Mouse (Mus musculus) embryonic fibroblast, embryonic 13.5 days (primary cell): Measurements from ENCODE around the gene Crhr2.

Experiments used
- CTCF ChIP-seq: IDR thresholded peaks from 2 replicates; pipeline ENCODE4 v1.5.1; 2011; ENCODE audit warnings: mild to moderate bottlenecking, control low read depth, low read length, moderate library complexity, borderline replicate concordance; ENCODE audit not compliant: insufficient read depth
- POLR2A ChIP-seq: IDR thresholded peaks from 2 replicates; pipeline ENCODE4 v1.6.1; 2011; ENCODE audit warnings: low read depth, mild to moderate bottlenecking, control low read depth, low read length, moderate library complexity

DNA sequence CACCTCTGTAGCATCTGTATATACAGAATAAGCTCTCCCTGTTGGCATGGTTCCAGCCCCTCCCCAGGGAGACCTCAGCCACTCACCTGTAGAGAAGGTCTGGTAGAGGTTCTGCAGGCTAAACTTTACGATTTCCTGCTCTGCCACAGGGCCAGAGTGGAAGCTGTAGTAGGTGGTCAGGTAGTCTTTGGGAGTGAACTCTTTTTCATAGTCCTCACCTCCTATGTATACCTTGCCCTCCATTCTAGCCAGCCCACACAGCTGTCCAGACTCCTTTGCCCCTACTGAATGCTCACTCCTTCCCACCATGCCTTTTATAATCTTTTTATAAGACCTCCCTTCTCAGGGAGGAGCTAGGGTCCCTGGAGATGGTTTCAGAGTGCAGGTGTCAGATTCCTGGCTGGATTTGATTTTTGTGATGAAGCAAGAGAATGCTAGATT lies 41.9 kb upstream of the Crhr2 start, which contains the start of gene Inmt:
- no peak for TF ChIP-seq CTCF
- no peak for TF ChIP-seq POLR2A
